Mouse (Mus musculus) ES-E14 (cell line): ENCODE measurements around the gene Degs2. TPM values are rescaled to one million over a fixed set of nuclear protein-coding genes. Genes with fewer than 3 reads are reported as not detected.

Experiments used
- DNase-seq: peaks from one replicate; pipeline ENCODE4 v3.0.0-alpha.2; 2013; ENCODE audit warnings: low read depth, low spot score
- H3K27ac ChIP-seq: 2 replicates; pipeline ENCODE4 v1.5.1; 2012; ENCODE audit warnings: low read depth, mild to moderate bottlenecking, low read length, moderate library complexity, mixed read lengths; ENCODE audit not compliant: poor library complexity, insufficient read depth, severe bottlenecking
- H3K36me3 ChIP-seq: 2 replicates; pipeline ENCODE4 v1.6.1; 2012; ENCODE audit warnings: mild to moderate bottlenecking, low read length, moderate library complexity, mixed read lengths; ENCODE audit not compliant: control insufficient read depth, poor library complexity, insufficient read depth, severe bottlenecking
- H3K4me1 ChIP-seq, 2 experiments: fragments of 150-350 bp in 1 of 2; sonication (generic) in 1 of 2; 2 replicates each; pipeline ENCODE4 v1.6.1; 2012; ENCODE audit warnings: low read length in 2 of 2, mild to moderate bottlenecking in 1 of 2, mixed read lengths in 1 of 2; ENCODE audit not compliant: control insufficient read depth in 2 of 2, insufficient read depth in 2 of 2, poor library complexity in 1 of 2
- H3K4me3 ChIP-seq, 2 experiments: fragments of 150-350 bp in 1 of 2; sonication (generic) in 1 of 2; 2 replicates each; pipeline ENCODE4 v1.5.1; 2012; ENCODE audit warnings: low read length in 2 of 2, low read depth in 1 of 2, mild to moderate bottlenecking in 1 of 2, mixed read lengths in 1 of 2; ENCODE audit not compliant: insufficient read depth in 1 of 2, poor library complexity in 1 of 2, severe bottlenecking in 1 of 2
- H3K9ac ChIP-seq: 2 replicates; pipeline ENCODE4 v1.6.1; 2012; ENCODE audit warnings: low read depth, mild to moderate bottlenecking, low read length, mixed read lengths; ENCODE audit not compliant: poor library complexity, insufficient read depth, severe bottlenecking
- H3K9me3 ChIP-seq: fragments of 150-350 bp; sonication (generic); 2 replicates; pipeline ENCODE4 v1.6.1; 2012; ENCODE audit warnings: low read depth, mild to moderate bottlenecking, low read length; ENCODE audit not compliant: control insufficient read depth, insufficient read depth
- CHD2 ChIP-seq: IDR thresholded peaks from 2 replicates; pipeline ENCODE4 v1.6.1; 2014; ENCODE audit warnings: mild to moderate bottlenecking, low read depth, low read length, inconsistent platforms
- HCFC1 ChIP-seq: IDR thresholded peaks from 2 replicates; pipeline ENCODE4 v1.6.1; 2012; ENCODE audit warnings: low read length, inconsistent platforms, borderline replicate concordance; ENCODE audit not compliant: insufficient read depth
- MAFK ChIP-seq: IDR thresholded peaks from 2 replicates; pipeline ENCODE4 v1.6.1; 2014; ENCODE audit warnings: mild to moderate bottlenecking, low read depth, low read length, inconsistent platforms; ENCODE audit not compliant: insufficient read depth
- ZC3H11A ChIP-seq: IDR thresholded peaks from 2 replicates; pipeline ENCODE4 v1.6.1; 2012; ENCODE audit warnings: low read depth, mild to moderate bottlenecking, inconsistent platforms, low read length, borderline replicate concordance
- ZNF384 ChIP-seq: IDR thresholded peaks from 2 replicates; pipeline ENCODE4 v1.6.1; 2012; ENCODE audit warnings: low read depth, low read length, inconsistent platforms
- in situ Hi-C, 2 experiments: fragments of 600-800 bp; cut with MboI; formaldehyde crosslinking; loops; one replicate each; pipeline ENCODE4 v1.15.1; 2025; ENCODE audit warnings: low sequenced_read_pairs in 2 of 2, inconsistent platforms in 1 of 2; ENCODE audit not compliant: unreplicated experiment in 2 of 2
- total RNA-seq: library from RNA; depleted of rRNA; stranded (reverse); fragments of 300-350 nt; gene quantifications from 2 replicates; pipeline ENCODE4 v1.2.3, GENCODE M21; 2012

The Degs2 gene
- total RNA-seq, 1 experiment, result 0.49 TPM

DNA sequence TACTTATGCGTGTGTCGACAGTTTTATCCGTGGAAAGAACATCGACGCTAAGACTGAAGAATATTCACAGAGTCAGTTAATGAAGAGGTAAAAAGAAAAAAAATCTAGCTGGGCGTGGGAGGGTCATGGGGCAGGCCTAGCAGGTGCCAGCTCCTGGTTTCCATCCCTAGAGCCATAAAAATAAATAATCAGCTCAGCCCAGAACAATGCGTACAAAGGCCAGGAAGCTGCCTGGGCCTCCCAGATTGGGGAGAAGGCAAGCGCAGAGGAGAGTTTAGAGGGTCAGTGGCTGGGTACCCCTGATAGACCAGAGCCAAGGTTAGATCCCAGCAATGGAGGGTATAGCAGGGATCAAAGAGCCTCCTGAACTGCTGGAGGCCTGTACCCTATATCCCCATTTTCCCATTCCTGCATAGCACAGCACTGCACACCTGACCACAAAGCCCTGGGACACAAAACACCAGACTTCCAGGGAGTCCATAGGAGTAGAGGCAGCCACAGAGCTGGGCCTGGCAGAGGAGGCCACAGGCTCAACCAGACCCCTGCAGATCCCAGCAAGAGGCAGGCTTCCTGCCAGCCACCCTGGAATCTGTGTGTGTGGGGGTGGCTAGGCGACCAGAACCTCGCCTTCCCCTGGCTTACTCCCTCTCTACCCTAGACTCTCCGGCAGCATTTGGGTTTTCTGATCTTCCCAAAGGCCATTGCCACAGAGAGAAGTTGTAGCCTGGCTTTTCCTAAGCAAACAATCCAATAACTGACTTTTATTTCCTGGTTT, 3.2 kb downstream of the Degs2 start:
- in situ Hi-C loops, result no loop called here

DNA sequence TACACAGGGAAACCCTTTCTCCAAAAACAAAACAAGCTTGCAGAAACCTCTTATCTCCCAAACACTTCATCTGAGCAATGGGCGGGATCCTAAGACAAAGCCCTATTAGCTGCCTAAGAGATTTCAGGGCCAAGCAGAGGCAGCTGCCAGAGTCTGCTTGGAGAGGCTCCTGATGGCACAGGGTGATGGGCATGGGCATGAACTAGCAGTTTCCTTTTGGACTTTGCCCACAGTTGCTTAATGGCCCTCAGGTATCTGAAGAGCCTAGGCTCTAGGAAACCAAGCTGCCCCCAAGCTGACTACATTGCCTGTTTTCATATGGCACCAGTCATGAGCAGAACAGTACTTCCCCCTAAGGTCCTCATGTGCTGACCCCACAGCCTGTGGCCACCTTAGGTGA, 7.9 kb downstream of the Degs2 start:
- Histone ChIP-seq H3K4me1 (peaks cover 3 to 10% of the 10 kb centered on the region in 2 experiments; a peak in 1 of 4 replicates), H3K9ac (no peak overlapping the region), H3K9me3 (no peaks in the 10 kb centered on the region), H3K27ac (no peak overlapping the region), H3K4me3 (no peak overlapping the region), H3K36me3 (no peaks in the 10 kb centered on the region)
- in situ Hi-C loops, result no loop called here
- TF ChIP-seq ZNF384 (no peak), ZC3H11A (no peak), MAFK (no peak), HCFC1 (no peak), CHD2 (no peak)
- DNase-seq, result no peak

More for the DNA sequence above, 3.2 kb downstream of the Degs2 start:
- no peaks in the 10 kb centered on the region for H3K4me1 ChIP-seq
- no peak overlapping the region for H3K27ac ChIP-seq
- H3K4me3 ChIP-seq, result no peak overlapping the region
- no peak overlapping the region for H3K9ac ChIP-seq
- no peaks in the 10 kb centered on the region for H3K9me3 ChIP-seq
- no peak for TF ChIP-seq ZC3H11A
- TF ChIP-seq HCFC1, result no peak
- H3K36me3 ChIP-seq, result no peaks in the 10 kb centered on the region
- DNase-seq, result no peak

DNA sequence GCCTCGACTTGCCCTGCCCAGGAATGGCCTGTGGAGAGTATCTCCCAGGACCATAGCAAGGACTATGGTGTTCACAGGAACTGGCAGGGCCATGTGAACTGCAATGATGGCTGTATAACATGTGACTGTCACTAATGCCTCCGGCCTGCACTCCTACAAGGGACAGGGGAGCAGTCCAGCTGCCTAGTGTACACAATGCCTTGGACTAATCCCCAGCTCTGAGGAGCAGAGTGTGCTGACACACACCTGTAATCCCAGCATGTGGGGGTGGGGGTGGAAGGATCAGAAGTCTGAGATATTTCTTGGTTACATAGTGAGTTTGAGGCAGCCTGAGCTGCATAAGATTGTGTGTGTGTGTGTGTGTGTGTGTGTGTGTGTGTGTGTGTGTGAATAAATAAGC, 8.5 kb downstream of the Degs2 start:
- H3K36me3 ChIP-seq, result no peaks in the 10 kb centered on the region
- no peak for DNase-seq
- in situ Hi-C loops, result no loop called here
- no peak overlapping the region for H3K27ac ChIP-seq
- H3K4me1 ChIP-seq, result peaks cover 3 to 10% of the 10 kb centered on the region in 2 experiments; a peak in 1 of 4 replicates
- H3K4me3 ChIP-seq, result no peak overlapping the region
- TF ChIP-seq MAFK (no peak), HCFC1 (no peak), CHD2 (no peak), ZNF384 (no peak), ZC3H11A (no peak)
- H3K9me3 ChIP-seq, result no peaks in the 10 kb centered on the region
- no peak overlapping the region for H3K9ac ChIP-seq

DNA sequence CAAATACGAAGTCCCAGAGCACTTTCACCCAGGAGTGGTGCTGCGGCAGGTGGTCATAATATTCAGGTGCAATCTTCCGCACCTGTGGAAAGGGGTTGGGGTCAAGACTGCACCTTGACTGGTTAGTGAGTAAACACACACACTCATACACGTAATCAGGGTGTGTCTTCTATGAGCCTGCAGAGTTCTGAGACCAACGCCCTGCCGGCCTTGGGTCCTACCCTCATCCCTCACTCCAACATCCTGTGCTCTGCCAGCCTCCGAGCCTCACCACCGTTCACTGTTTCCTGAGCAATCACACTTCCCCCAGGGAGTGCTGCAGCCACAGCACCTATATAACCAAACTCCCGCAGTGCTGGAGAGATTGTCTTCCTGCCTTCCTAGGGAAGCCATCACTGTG, 11.6 kb downstream of the Degs2 start:
- no peak overlapping the region for H3K4me3 ChIP-seq
- TF ChIP-seq MAFK, result no peak
- TF ChIP-seq ZNF384, result no peak
- no peak for TF ChIP-seq CHD2
- no peak for TF ChIP-seq HCFC1
- no peak for TF ChIP-seq ZC3H11A

DNA sequence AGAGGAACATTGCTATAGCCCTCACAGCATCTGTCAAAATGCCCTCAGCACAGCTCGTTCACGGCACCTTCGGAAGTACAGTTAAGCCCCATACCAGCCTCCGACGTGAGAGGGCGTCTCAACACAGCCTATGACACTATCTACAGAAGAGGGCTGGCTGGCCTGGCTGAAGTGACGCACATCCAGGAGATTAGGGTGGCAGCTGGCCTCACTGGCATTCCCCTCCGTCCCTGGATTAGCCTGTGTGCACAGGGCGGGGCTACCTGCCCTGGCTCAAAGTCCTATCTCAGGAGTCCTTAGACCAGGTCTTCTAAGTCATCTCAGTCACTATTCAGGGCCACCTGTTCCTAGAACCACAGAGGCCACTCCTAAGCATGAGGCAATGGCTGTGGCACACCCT, 12.9 kb downstream of the Degs2 start:
- Histone ChIP-seq H3K9ac (no peak overlapping the region), H3K36me3 (no peaks in the 10 kb centered on the region), H3K27ac (no peak overlapping the region), H3K4me3 (no peak overlapping the region), H3K9me3 (no peaks in the 10 kb centered on the region), H3K4me1 (peaks cover 3 to 24% of the 10 kb centered on the region in 2 experiments; a peak in 2 of 4 replicates)
- no peak for DNase-seq
- in situ Hi-C loops, result no loop called here
- TF ChIP-seq ZC3H11A (no peak), HCFC1 (no peak), MAFK (no peak)

More for the DNA sequence above, 11.6 kb downstream of the Degs2 start:
- H3K9ac ChIP-seq, result no peak overlapping the region
- H3K4me1 ChIP-seq, result peaks cover 3 to 24% of the 10 kb centered on the region in 2 experiments; a peak in 2 of 4 replicates
- no peaks in the 10 kb centered on the region for H3K36me3 ChIP-seq
- DNase-seq, result no peak
- H3K9me3 ChIP-seq, result no peaks in the 10 kb centered on the region
- no peak overlapping the region for H3K27ac ChIP-seq
- in situ Hi-C loops, result no loop called here
